Mouse (Mus musculus): ENCODE measurements around the gene Zfp422.

GRCm38 (mm10) chr6:116649811-116650210, 21.0 kb upstream of the Zfp422 start:
- TF ChIP-seq CTCF (IDR thresholded peaks at IDR 0.05; ENCODE audit: low read depth, low read length) = no peak
- TF ChIP-seq POLR2A (IDR thresholded peaks at IDR 0.05; ENCODE audit: borderline replicate concordance, low read depth, low read length) = no peak
